Mouse (Mus musculus): ENCODE data around the gene Kif3b.

Kif3b gene

GRCm38 (mm10) chr2:153297771-153298170 is 6.6 kb downstream of the Kif3b start:
- no peak for DNase-seq (ENCODE audit: extremely low read depth, low read depth)

- peak; percentile 50 for DNase-seq (ENCODE audit: extremely low read depth, low read depth)
Measured at GRCm38 (mm10) chr2:153298460-153298859, 7.2 kb downstream of the Kif3b start.

- peak; percentile 97 for DNase-seq (ENCODE audit: extremely low read depth, low read depth)
Measured at GRCm38 (mm10) chr2:153298863-153299262, 7.7 kb downstream of the Kif3b start.

GRCm38 (mm10) chr2:153301123-153301522 is 9.9 kb downstream of the Kif3b start:
- DNase-seq (ENCODE audit: extremely low read depth, low read depth) = no peak

GRCm38 (mm10) chr2:153305240-153305639 is 14.0 kb downstream of the Kif3b start:
- no peak for DNase-seq (ENCODE audit: extremely low read depth, low read depth)

GRCm38 (mm10) chr2:153308586-153308985 is 17.4 kb downstream of the Kif3b start:
- no peak for DNase-seq (ENCODE audit: extremely low read depth, low read depth)

GRCm38 (mm10) chr2:153309106-153309505 is 17.9 kb downstream of the Kif3b start:
- no peak for DNase-seq (ENCODE audit: extremely low read depth, low read depth)

GRCm38 (mm10) chr2:153310228-153310627 is 19.0 kb downstream of the Kif3b start:
- no peak for DNase-seq (ENCODE audit: extremely low read depth, low read depth)

GRCm38 (mm10) chr2:153312884-153313283 is 21.7 kb downstream of the Kif3b start:
- no peak for DNase-seq (ENCODE audit: extremely low read depth, low read depth)

- DNase-seq (ENCODE audit: extremely low read depth, low read depth) = no peak
Measured at GRCm38 (mm10) chr2:153318408-153318807, 27.2 kb downstream of the Kif3b start.

GRCm38 (mm10) chr2:153319036-153319643 is 27.9 kb downstream of the Kif3b start:
- DNase-seq (ENCODE audit: extremely low read depth, low read depth) = no peak

- no peak for DNase-seq (ENCODE audit: extremely low read depth, low read depth)
Measured at GRCm38 (mm10) chr2:153325706-153326376, 34.6 kb downstream of the Kif3b start.

- DNase-seq (ENCODE audit: extremely low read depth, low read depth) = no peak
Measured at GRCm38 (mm10) chr2:153332271-153332670, 41.1 kb downstream of the Kif3b start.

GRCm38 (mm10) chr2:153332981-153333380 is 41.8 kb downstream of the Kif3b start:
- no peak for DNase-seq (ENCODE audit: extremely low read depth, low read depth)

GRCm38 (mm10) chr2:153333822-153334232 is 42.6 kb downstream of the Kif3b start:
- no peak for DNase-seq (ENCODE audit: extremely low read depth, low read depth)

- DNase-seq (ENCODE audit: extremely low read depth, low read depth) = no peak
Measured at GRCm38 (mm10) chr2:153334281-153334680, 43.1 kb downstream of the Kif3b start.

GRCm38 (mm10) chr2:153336117-153336516 is 44.9 kb downstream of the Kif3b start:
- no peak for DNase-seq (ENCODE audit: extremely low read depth, low read depth)

- DNase-seq (ENCODE audit: extremely low read depth, low read depth) = no peak
Measured at GRCm38 (mm10) chr2:153338361-153339350, 47.4 kb downstream of the Kif3b start.

GRCm38 (mm10) chr2:153342166-153342565 is 51.0 kb downstream of the Kif3b start:
- DNase-seq (ENCODE audit: extremely low read depth, low read depth) = no peak

GRCm38 (mm10) chr2:153342602-153343001 is 51.4 kb downstream of the Kif3b start:
- DNase-seq (ENCODE audit: extremely low read depth, low read depth) = no peak

- no peak for DNase-seq (ENCODE audit: extremely low read depth, low read depth)
Measured at GRCm38 (mm10) chr2:153343191-153343590, 52.0 kb downstream of the Kif3b start.

- no peak for DNase-seq (ENCODE audit: extremely low read depth, low read depth)
Measured at GRCm38 (mm10) chr2:153345071-153345453, 53.8 kb downstream of the Kif3b start.
